Mouse (Mus musculus): ENCODE results near the gene Rtkn. TPM values are rescaled to one million over a fixed set of nuclear protein-coding genes. Genes with fewer than 3 reads are reported as not detected.

Rtkn gene
- polyA plus RNA-seq, 1 experiment from 2014 or later = 31.9 TPM

DNA sequence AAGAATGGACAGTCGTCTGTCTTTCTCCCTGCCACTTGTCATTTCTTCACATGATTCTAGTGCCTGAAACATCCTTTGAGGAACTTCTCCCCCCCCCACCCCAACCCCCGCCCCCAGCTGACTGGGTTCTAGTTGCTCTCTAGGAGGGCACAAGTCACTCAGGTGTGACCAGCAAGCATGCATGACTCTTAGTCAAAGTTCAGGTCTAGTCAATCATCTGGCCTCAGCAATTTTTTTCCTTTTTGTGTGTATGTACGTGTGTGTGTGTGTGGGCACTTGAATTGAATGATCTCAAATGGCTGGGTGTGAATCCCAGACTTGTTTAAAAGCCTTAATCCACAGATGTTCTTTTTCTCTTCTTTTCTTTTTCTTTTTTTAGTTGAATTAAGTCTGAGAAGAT, 1.0 kb upstream of the Rtkn start:
- no peak overlapping the region for H3K4me3 ChIP-seq (replicated peaks)
- H3K36me3 ChIP-seq = no peaks in the 10 kb centered on the region
- no peak overlapping the region for H3K4me2 ChIP-seq
- H3K9ac ChIP-seq = no peak overlapping the region
- H3K27me3 ChIP-seq (replicated peaks) = no peaks in the 10 kb centered on the region
- H3K27ac ChIP-seq = no peak overlapping the region
- no peak for ATAC-seq (ENCODE audit: insufficient read depth, low FRiP score, low read depth)
- peaks cover 50% of the 10 kb centered on the region for H3K4me1 ChIP-seq
- H3K9me3 ChIP-seq = no peaks in the 10 kb centered on the region
- 60% methylated on average over 3 of the region's 3 CpGs for WGBS

DNA sequence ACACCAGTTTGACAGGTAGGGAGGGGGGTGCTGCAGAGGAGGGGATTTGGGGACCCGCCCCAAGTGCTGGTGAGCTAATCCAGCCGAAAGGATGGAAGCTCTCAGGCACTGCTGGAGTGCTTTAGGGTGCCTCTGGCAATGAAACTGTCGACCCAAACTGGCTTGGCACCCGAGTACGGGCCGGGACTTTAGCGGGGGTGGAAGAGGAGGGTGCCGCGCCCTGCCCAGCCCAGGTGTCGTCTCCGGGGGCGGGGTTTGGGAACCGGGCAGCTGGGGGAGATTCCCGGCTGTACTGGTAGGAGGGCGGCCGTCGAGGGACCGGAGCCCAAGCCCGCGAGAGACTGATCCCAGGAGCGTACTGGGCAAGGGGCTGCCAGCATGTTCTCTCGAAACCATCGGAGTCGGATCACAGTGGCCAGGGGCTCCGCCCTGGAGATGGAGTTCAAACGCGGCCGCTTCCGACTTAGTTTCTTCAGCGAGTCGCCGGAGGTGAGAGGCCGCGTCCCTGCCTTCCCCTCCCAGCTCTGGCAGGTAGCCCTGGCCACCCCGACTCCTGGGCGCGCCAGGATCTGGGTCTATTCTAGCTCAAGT, 403 bp downstream of the Rtkn start:
- Histone ChIP-seq H3K4me1 (peaks cover 53% of the 10 kb centered on the region), H3K27ac (peak overlapping the region; percentile 100), H3K4me2 (peak overlapping the region; percentile 87), H3K9ac (peak overlapping the region; percentile 67), H3K9me3 (no peaks in the 10 kb centered on the region), H3K27me3 (replicated peaks) (no peaks in the 10 kb centered on the region), H3K36me3 (no peaks in the 10 kb centered on the region), H3K4me3 (replicated peaks) (peak overlapping the region; percentile 56)
- no peak for ATAC-seq (ENCODE audit: insufficient read depth, low FRiP score, low read depth)
- 7% methylated on average over 37 of the region's 37 CpGs for WGBS

DNA sequence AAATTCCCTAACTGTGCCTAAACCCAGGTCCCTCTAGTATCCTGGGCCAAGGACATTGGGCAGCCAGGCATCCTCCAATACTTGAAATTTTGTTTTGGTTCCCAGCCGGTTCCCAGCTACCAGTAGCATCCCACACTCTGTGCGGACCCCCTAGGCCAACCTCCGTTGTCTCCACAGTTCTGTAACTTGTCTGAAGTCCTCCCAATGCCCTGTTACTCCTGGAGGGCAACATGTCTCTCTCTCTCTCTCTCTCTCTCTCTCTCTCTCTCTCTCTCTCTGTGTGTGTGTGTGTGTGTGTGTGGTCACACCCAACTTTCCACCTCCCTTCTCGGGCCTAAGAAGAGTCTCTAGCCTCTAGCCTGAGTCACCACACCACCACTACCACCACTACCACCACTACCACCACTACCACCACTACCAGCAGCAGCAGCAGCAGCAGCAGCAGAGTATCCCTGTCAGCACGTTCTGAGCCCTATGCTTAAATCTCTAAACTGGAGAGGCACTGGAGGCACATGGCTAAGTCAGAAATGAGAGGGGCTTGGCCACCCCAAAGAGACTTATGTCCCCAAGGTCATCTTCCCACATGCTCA, 1.1 kb downstream of the Rtkn start:
- Histone ChIP-seq H3K4me1 (peaks cover 46% of the 10 kb centered on the region), H3K27me3 (replicated peaks) (no peaks in the 10 kb centered on the region), H3K27ac (peak overlapping the region; percentile 100), H3K36me3 (no peaks in the 10 kb centered on the region), H3K9me3 (no peaks in the 10 kb centered on the region), H3K4me2 (peak overlapping the region; percentile 87), H3K4me3 (replicated peaks) (peak overlapping the region; percentile 56), H3K9ac (peak overlapping the region; percentile 67)
- 15% methylated on average over 5 of the region's 5 CpGs for WGBS
- ATAC-seq (ENCODE audit: insufficient read depth, low FRiP score, low read depth) = no peak

DNA sequence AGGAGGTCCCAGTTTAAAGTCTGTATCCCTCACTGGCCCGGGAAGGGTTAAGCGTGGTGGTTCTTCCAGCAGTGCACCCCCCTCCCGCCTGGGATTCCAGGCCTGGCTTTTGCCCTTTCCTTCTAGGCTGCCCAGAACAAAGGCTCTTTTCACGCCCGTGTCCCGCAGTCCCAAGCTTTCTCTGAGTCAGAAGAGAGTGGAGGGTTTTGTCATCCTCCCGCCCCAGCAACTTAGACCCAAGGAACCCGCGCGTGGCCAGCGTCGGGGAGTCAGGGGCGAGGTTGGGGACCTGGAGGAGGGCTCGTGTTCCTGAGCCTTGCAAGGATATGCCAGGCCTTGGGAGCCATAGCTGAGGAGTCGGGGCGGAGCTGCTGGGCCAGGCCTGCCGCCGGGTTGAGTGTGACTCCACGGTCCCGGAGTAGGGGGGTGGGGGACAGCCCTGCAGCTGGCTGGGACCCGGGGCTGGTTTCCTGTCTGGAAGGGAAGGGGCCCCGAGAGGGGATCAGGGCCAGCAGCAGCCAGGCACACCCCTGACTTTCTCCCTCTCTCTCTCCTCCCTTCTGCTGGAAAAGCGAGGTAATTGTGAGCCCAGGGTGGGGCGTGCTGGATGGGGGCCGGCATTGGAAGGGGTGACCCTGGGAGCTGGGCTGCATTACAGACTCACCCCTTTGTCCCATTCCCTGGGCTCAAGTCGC, 1.8 kb downstream of the Rtkn start:
- H3K4me3 ChIP-seq (replicated peaks) = peak overlapping the region; percentile 56
- peak overlapping the region; percentile 87 for H3K4me2 ChIP-seq
- H3K27ac ChIP-seq = peak overlapping the region; percentile 100
- ATAC-seq (ENCODE audit: insufficient read depth, low FRiP score, low read depth) = peak; percentile 75
- under 1% methylated on average over 26 of the region's 26 CpGs for WGBS
- no peaks in the 10 kb centered on the region for H3K36me3 ChIP-seq
- H3K9ac ChIP-seq = peak overlapping the region; percentile 67
- peaks cover 45% of the 10 kb centered on the region for H3K4me1 ChIP-seq
- no peaks in the 10 kb centered on the region for H3K9me3 ChIP-seq
- H3K27me3 ChIP-seq (replicated peaks) = no peaks in the 10 kb centered on the region

DNA sequence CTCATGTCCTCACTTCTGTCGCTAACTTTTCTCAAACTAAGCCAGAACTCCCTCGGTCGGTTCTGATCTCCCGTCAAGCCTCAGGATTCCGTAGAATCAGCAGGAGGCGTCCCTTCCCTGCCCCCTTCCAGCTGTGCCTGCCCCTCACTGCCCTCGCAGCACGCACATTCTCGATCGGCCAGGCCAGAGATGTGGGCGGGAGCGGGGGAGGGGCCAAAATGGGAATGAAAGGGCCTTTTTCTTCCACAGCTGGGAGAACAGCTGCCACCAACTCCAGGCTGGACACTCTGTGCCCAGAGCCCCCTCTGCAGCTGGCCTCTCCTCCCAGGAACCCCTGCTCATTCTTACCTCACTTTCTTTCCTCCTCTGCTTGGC, 2.3 kb downstream of the Rtkn start:
- Histone ChIP-seq H3K4me2 (peak overlapping the region; percentile 87), H3K27ac (peak overlapping the region; percentile 100), H3K9me3 (no peaks in the 10 kb centered on the region), H3K4me1 (peaks cover 46% of the 10 kb centered on the region), H3K27me3 (replicated peaks) (no peaks in the 10 kb centered on the region), H3K36me3 (no peaks in the 10 kb centered on the region), H3K9ac (peak overlapping the region; percentile 67), H3K4me3 (replicated peaks) (peak overlapping the region; percentile 56)
- WGBS = 0% methylated on average over 12 of the region's 12 CpGs
- ATAC-seq (ENCODE audit: insufficient read depth, low FRiP score, low read depth) = peak; percentile 77

DNA sequence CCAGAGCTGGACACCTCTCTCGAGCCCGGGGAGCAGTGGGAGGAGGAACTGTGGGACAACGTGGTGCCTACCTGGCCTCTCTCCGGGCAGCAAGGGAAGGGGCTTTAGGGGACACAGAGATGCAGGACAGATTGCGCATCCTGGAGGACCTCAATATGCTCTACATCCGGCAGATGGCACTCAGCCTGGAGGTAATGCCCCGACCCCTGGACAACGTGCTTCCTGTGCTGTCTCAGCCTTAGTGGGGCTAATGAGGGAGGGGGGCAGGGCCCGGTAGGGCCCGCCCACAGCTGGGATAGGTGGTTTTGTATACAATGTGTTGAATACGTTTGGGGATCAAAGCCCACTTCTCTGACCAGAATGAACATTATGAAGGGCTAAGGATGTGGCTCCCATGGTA, 2.8 kb downstream of the Rtkn start:
- Histone ChIP-seq H3K4me1 (peaks cover 48% of the 10 kb centered on the region), H3K4me3 (replicated peaks) (peak overlapping the region; percentile 56), H3K27ac (peak overlapping the region; percentile 100), H3K27me3 (replicated peaks) (no peaks in the 10 kb centered on the region), H3K9me3 (no peaks in the 10 kb centered on the region), H3K4me2 (peak overlapping the region; percentile 87), H3K9ac (peak overlapping the region; percentile 67), H3K36me3 (no peaks in the 10 kb centered on the region)
- 3% methylated on average over 11 of the region's 11 CpGs for WGBS
- peak; percentile 6; the same call in 1 of the 2 replicates for ATAC-seq (ENCODE audit: insufficient read depth, low FRiP score, low read depth)

DNA sequence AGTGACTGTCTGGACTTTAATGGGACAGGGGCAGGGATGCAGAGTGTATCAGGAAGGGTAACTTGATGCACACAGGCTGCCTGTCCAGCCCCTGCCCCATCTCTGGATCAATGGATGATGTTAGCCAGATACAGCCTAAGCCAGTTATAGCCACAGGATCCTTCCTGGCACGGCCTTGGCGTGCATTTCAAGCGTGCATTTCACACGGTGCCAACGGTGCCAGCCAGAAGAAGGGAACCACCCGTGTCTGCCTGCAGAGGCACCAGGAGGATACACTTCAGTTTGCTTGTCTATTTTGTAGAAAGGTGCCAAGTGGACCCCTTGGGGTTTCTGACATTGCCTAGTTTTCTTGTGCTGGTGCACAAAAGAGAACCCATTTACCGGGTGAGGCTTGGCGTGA, 4.8 kb downstream of the Rtkn start:
- no peak for ATAC-seq (ENCODE audit: insufficient read depth, low FRiP score, low read depth)
- WGBS = 84% methylated on average over 8 of the region's 8 CpGs

DNA sequence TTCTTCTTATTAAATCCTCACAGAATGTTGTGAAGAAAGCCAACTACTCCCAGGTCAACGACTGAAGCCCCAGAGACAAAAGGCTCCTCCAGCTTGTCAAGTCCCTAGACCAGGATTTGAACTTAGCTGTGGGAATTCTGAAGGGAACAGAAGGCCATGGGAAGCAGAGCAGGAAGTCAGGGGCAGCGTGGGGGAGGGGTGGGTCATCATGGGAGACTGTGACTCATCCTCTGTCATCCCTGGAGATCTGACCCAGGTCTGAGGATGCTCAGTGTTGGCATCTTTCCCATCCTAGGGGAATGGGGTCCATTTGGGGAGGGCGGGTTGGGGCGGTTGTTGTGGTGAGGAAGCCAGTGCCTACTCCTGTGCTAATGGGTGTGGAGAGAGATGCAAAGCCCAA, 6.4 kb downstream of the Rtkn start:
- Histone ChIP-seq H3K27ac (peak overlapping the region; percentile 44; the same call in 1 of the 2 replicates), H3K9ac (no peak overlapping the region), H3K4me2 (peak overlapping the region; percentile 50), H3K36me3 (peaks cover 2% of the 10 kb centered on the region; the same call in 1 of the 2 replicates), H3K4me1 (peaks cover 33% of the 10 kb centered on the region), H3K27me3 (replicated peaks) (no peaks in the 10 kb centered on the region), H3K4me3 (replicated peaks) (no peak overlapping the region), H3K9me3 (no peaks in the 10 kb centered on the region)
- ATAC-seq (ENCODE audit: insufficient read depth, low FRiP score, low read depth) = no peak
- WGBS = 39% methylated on average over 4 of the region's 4 CpGs

More for the DNA sequence above, 4.8 kb downstream of the Rtkn start:
- Histone ChIP-seq H3K27me3 (replicated peaks) (no peaks in the 10 kb centered on the region), H3K9ac (no peak overlapping the region), H3K9me3 (no peaks in the 10 kb centered on the region), H3K27ac (no peak overlapping the region), H3K36me3 (no peaks in the 10 kb centered on the region), H3K4me3 (replicated peaks) (no peak overlapping the region), H3K4me1 (peaks cover 49% of the 10 kb centered on the region), H3K4me2 (no peak overlapping the region)

DNA sequence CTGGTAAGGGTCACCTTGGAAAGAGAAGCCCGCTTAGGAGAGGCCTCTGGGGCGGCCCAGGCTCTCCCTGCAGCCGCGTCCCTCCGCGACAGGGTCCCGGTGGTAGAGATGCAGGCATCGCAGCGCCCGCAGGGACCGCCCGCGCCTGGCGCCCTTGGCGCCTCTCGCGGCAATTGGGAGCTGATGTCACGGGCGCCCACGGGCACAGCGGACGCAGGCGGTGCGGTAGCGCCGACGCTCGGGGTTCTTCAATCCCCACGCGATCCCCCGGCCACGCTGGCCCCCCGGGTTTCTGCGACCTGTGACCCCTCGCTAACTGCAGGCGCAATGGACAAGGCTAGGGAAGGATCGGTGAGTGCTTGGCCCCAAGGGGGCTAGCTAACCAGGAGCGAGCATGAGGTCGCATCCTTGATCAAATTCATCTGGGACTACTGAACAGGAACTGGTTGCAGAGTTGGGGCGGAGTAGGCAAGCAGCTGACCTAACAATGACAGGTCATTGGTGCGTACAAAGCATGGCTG, 7.0 kb downstream of the Rtkn start:
- H3K27ac ChIP-seq = peak overlapping the region; percentile 44
- no peak overlapping the region; the same call in 1 of the 2 replicates for H3K9ac ChIP-seq

DNA sequence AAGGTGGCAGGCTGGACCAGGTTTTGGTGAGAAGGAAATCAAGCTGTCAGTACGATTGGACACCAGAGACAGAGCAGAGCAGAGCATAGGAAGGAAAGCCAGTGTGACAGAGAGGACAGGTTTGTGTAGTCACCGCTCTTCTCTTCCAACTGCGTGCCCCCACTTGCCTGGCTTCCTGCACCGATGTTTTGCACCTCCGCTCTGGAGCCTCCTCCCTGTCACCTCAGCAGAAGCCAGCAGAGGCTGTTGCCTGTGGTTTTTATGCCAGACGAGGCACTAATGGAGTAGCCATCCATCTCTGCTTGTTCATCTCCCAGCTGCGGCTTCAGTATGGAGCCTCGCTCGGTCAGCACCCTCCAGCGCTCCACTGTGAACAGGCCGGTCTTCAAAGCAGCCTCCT, 7.6 kb downstream of the Rtkn start:
- Histone ChIP-seq H3K4me2 (peak overlapping the region; percentile 50; the same call in 1 of the 2 replicates), H3K27ac (peak overlapping the region; percentile 44; the same call in 1 of the 2 replicates), H3K9ac (no peak overlapping the region), H3K27me3 (replicated peaks) (no peaks in the 10 kb centered on the region), H3K9me3 (no peaks in the 10 kb centered on the region), H3K36me3 (peaks cover 4% of the 10 kb centered on the region), H3K4me3 (replicated peaks) (no peak overlapping the region), H3K4me1 (peaks cover 31% of the 10 kb centered on the region)
- WGBS = 53% methylated on average over 11 of the region's 11 CpGs
- ATAC-seq (ENCODE audit: insufficient read depth, low FRiP score, low read depth) = no peak

More for the DNA sequence above, 7.0 kb downstream of the Rtkn start:
- peaks cover 4% of the 10 kb centered on the region for H3K36me3 ChIP-seq
- no peaks in the 10 kb centered on the region for H3K27me3 ChIP-seq (replicated peaks)
- H3K4me2 ChIP-seq = peak overlapping the region; percentile 50
- H3K4me1 ChIP-seq = peaks cover 33% of the 10 kb centered on the region
- H3K9me3 ChIP-seq = no peaks in the 10 kb centered on the region
- H3K4me3 ChIP-seq (replicated peaks) = peak overlapping the region; percentile 23
- WGBS = 12% methylated on average over 41 of the region's 41 CpGs
- no peak for ATAC-seq (ENCODE audit: insufficient read depth, low FRiP score, low read depth)

DNA sequence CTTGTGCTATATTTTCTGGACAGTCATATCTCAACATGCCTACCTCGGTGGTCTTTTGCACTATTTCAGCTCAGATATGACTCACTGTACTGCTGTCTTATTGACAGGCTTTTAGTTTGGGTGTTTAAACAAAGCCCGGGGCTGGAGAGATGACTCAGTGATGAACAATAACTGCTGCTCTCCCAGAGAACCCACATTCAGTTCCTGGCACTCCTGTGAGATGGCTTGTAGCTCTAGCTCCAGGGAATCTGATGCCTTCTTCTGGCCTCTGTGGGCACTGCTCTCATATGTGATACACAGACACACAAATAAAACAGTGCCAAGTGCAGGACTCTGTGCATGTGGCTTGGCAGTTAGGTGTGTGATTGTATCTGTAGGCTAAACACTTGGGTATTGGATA, 9.9 kb downstream of the Rtkn start:
- H3K27ac ChIP-seq = no peak overlapping the region

DNA sequence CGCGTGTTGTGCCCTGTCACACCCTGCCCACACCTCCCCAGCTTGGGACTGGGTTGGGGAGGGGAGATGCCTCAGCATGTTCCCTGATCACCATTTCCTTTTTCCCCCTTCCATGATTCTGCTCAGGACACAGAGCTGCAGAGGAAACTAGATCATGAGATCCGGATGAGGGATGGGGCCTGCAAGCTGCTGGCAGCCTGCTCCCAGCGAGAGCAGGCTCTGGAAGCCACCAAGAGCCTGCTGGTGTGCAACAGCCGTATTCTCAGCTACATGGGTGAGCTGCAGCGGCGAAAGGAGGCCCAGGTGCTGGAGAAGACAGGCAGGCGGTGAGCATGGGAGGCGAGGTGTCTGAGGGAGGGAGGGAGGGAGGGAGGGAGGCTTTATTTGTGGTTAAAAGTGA, 10.5 kb downstream of the Rtkn start:
- ATAC-seq (ENCODE audit: insufficient read depth, low FRiP score, low read depth) = no peak
- no peaks in the 10 kb centered on the region for H3K9me3 ChIP-seq
- H3K36me3 ChIP-seq = peaks cover 21% of the 10 kb centered on the region
- 66% methylated on average over 9 of the region's 9 CpGs for WGBS
- no peak overlapping the region for H3K9ac ChIP-seq
- no peaks in the 10 kb centered on the region for H3K27me3 ChIP-seq (replicated peaks)
- H3K4me2 ChIP-seq = no peak overlapping the region
- peaks cover 14% of the 10 kb centered on the region for H3K4me1 ChIP-seq
- H3K27ac ChIP-seq = no peak overlapping the region
- H3K4me3 ChIP-seq (replicated peaks) = no peak overlapping the region

More for the DNA sequence above, 9.9 kb downstream of the Rtkn start:
- H3K4me2 ChIP-seq = no peak overlapping the region
- peaks cover 14% of the 10 kb centered on the region for H3K4me1 ChIP-seq
- H3K9ac ChIP-seq = no peak overlapping the region
- H3K9me3 ChIP-seq = no peaks in the 10 kb centered on the region
- no peak for ATAC-seq (ENCODE audit: insufficient read depth, low FRiP score, low read depth)
- H3K36me3 ChIP-seq = peaks cover 21% of the 10 kb centered on the region
- 53% methylated on average over 2 of the region's 2 CpGs for WGBS
- no peak overlapping the region for H3K4me3 ChIP-seq (replicated peaks)
- H3K27me3 ChIP-seq (replicated peaks) = no peaks in the 10 kb centered on the region
